Mouse (Mus musculus) liver, adult 2 months (tissue): Measurements from ENCODE around the gene BC016579.

Experiments used
- CTCF ChIP-seq: fragments of 200-500 bp; IDR thresholded peaks from 2 replicates; pipeline ENCODE4 v1.5.1; 2011; ENCODE audit warnings: low read depth, low read length, control low read depth
- POLR2A ChIP-seq: fragments of 200-500 bp; IDR thresholded peaks from 2 replicates; pipeline ENCODE4 v1.6.1; 2011; ENCODE audit warnings: low read length, control low read depth; ENCODE audit not compliant: insufficient read depth; ENCODE audit errors: extremely low read depth

- TF ChIP-seq POLR2A (no peak), CTCF (no peak)
Measured at GRCm38 (mm10) chr16:45635826-45636225, 18.0 kb downstream of the BC016579 start.
